Mouse (Mus musculus) lung, postnatal 0 days (tissue): ENCODE results near the gene Cul4a. TPM values are rescaled to one million over a fixed set of nuclear protein-coding genes. Genes with fewer than 3 reads are reported as not detected.

Source experiments
- ATAC-seq: fragments of 200-750 bp; cut with Nextera tagmentation; 2 replicates; pipeline ENCODE4 v1.8.0; 2017; ENCODE audit warnings: moderate library complexity
- DNase-seq: peaks from one replicate; pipeline ENCODE4 v3.0.0-alpha.2; 2016; ENCODE audit warnings: low spot score
- H3K27ac ChIP-seq: fragments of 300-500 bp; sonication (generic); 2 replicates; pipeline ENCODE4 v1.5.1; 2014; ENCODE audit warnings: antibody characterized with exemption, mild to moderate bottlenecking, low read length, mixed read lengths
- H3K27me3 ChIP-seq: fragments of 300-500 bp; sonication (generic); replicated peaks from 2 replicates; pipeline ENCODE4 v1.6.1; 2014; ENCODE audit warnings: low read length, mixed read lengths; ENCODE audit not compliant: insufficient read depth
- H3K36me3 ChIP-seq: fragments of 300-500 bp; sonication (generic); 2 replicates; pipeline ENCODE4 v1.6.1; 2014; ENCODE audit warnings: low read length, mixed read lengths; ENCODE audit not compliant: insufficient read depth
- H3K4me1 ChIP-seq: fragments of 300-500 bp; sonication (generic); 2 replicates; pipeline ENCODE4 v1.6.1; 2014; ENCODE audit warnings: antibody characterized with exemption, low read depth, low read length, mixed read lengths; ENCODE audit not compliant: insufficient read depth
- H3K4me2 ChIP-seq: fragments of 300-500 bp; sonication (generic); replicated peaks from 2 replicates; pipeline ENCODE4 v1.6.1; 2014; ENCODE audit warnings: low read depth, mild to moderate bottlenecking, low read length, moderate library complexity, mixed read lengths
- H3K4me3 ChIP-seq: fragments of 300-500 bp; sonication (generic); 2 replicates; pipeline ENCODE4 v1.5.1; 2014; ENCODE audit warnings: low read depth, low read length
- H3K9ac ChIP-seq: fragments of 300-500 bp; sonication (generic); replicated peaks from 2 replicates; pipeline ENCODE4 v1.6.1; 2014; ENCODE audit warnings: low read depth, mild to moderate bottlenecking
- H3K9me3 ChIP-seq: fragments of 300-500 bp; sonication (generic); 2 replicates; pipeline ENCODE4 v1.6.1; 2016; ENCODE audit warnings: low read length, mixed read lengths
- CTCF ChIP-seq: IDR thresholded peaks from 2 replicates; pipeline ENCODE4 v1.5.1; 2016; ENCODE audit warnings: antibody characterized with exemption, mild to moderate bottlenecking
- EP300 ChIP-seq: IDR thresholded peaks from 2 replicates; pipeline ENCODE4 v1.6.1; 2016; ENCODE audit warnings: antibody characterized with exemption, mild to moderate bottlenecking, control low read depth
- WGBS: fragments of 180-500 bp; shearing (Covaris S2); extraction: QIAGEN DNeasy Blood & Tissue Kit; methylation state at CpG from one replicate; pipeline ENCODE4 v1.1.7; 2014; 5-methylcytosine and 5-hydroxymethylcytosine counted together
- polyA plus RNA-seq: library from polyadenylated mRNA; unstranded; fragments of >200 nt; fragmentation: Nextera tagmentation; extraction: Ambion mirVana; gene quantifications from 2 replicates; pipeline ENCODE4 v1.2.1, GENCODE M21; 2015

Gene Cul4a
- polyA plus RNA-seq, 1 experiment from 2014 or later: 59.5 TPM

DNA sequence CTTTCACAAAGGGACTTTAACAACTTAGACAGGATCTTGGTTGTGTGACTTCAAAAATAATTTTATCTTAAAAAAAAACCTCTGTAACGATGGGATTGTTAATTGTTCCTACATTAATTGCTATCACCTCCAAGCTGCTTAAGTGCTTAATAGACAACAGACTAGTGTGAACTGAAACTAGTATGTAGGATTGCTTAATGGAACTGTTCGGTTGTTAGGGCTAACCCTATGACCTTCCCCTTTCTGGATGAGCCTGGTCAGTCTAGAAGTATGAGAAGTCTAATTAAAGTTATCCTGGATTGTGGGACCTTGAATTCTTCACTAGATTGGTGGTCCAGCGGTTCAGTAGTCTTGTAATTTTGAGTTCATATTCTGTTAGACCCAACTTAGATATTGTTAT is 55.3 kb downstream of the Cul4a start:
- H3K36me3 ChIP-seq: no peaks in the 10 kb centered on the region
- 78% methylated on average over 3 of the region's 3 CpGs for WGBS

GRCm38 (mm10) chr8:13162098-13162497 is 56.7 kb downstream of the Cul4a start:
- no peaks in the 10 kb centered on the region for H3K27me3 ChIP-seq
- whole genome bisulfite sequencing: 54% methylated on average over 6 of the region's 6 CpGs
- 0 out of 2 replicates have a peak overlapping the region, but pooled peaks have one; percentile 3 for H3K4me2 ChIP-seq
- H3K36me3 ChIP-seq: no peaks in the 10 kb centered on the region
- H3K9ac ChIP-seq: no peak overlapping the region
- peak; percentile 13 for ATAC-seq
- no peak for DNase-seq
- peaks cover 10% of the 10 kb centered on the region; the same call in 1 of the 2 replicates for H3K4me1 ChIP-seq
- no peak overlapping the region for H3K4me3 ChIP-seq
- 0 out of 2 replicates have a peak overlapping the region, but pooled peaks have one; percentile 33 for H3K27ac ChIP-seq
- no peaks in the 10 kb centered on the region for H3K9me3 ChIP-seq
- TF ChIP-seq EP300 (no peak), CTCF (no peak)

More for the DNA sequence above, 55.3 kb downstream of the Cul4a start:
- DNase-seq (peak; percentile 23), ATAC-seq (no peak)
- H3K9ac ChIP-seq: peak overlapping the region; percentile 93
- H3K27me3 ChIP-seq: no peaks in the 10 kb centered on the region
- H3K4me1 ChIP-seq: peaks cover 10% of the 10 kb centered on the region; the same call in 1 of the 2 replicates
- no peaks in the 10 kb centered on the region for H3K9me3 ChIP-seq
- TF ChIP-seq CTCF (no peak), EP300 (no peak)
- no peak overlapping the region for H3K27ac ChIP-seq
- H3K4me2 ChIP-seq: peak overlapping the region; percentile 82
- peak overlapping the region; percentile 97; the same call in 1 of the 2 replicates for H3K4me3 ChIP-seq

DNA sequence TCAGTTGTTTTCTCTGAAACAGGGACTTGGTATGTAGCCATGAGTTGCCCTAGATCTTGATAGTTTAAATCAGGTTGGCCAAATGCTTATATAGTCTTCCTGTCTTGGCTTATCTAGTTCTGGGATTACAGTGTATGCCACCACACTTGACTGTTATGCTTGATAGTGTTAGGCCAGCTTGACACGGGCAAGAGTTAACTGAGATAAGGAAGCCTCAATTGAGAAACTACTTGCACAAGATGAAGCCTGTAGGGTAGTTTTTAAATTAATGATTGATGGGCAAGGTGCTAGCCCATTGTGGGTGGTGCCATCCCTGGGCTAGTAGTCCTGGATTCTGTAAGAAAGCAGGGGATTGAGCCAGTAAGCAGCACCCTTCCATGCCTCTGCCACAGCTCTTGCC is 58.1 kb downstream of the Cul4a start:
- Histone ChIP-seq H3K27me3 (no peaks in the 10 kb centered on the region), H3K9ac (no peak overlapping the region), H3K4me3 (no peak overlapping the region), H3K4me2 (no peak overlapping the region), H3K36me3 (peaks cover 9% of the 10 kb centered on the region), H3K4me1 (peaks cover 9% of the 10 kb centered on the region; the same call in 1 of the 2 replicates), H3K27ac (no peak overlapping the region), H3K9me3 (no peaks in the 10 kb centered on the region)
- WGBS: 55% methylated on average over 1 of the region's 1 CpGs
- TF ChIP-seq CTCF (no peak), EP300 (no peak)
- no peak for ATAC-seq
- no peak for DNase-seq

GRCm38 (mm10) chr8:13164361-13164760 is 58.9 kb downstream of the Cul4a start:
- ATAC-seq: peak; percentile 18; the same call in 1 of the 2 replicates
- DNase-seq: peak; percentile 58
- H3K4me2 ChIP-seq: no peak overlapping the region
- H3K27me3 ChIP-seq: no peaks in the 10 kb centered on the region
- no peak overlapping the region for H3K9ac ChIP-seq
- no peak overlapping the region for H3K4me3 ChIP-seq
- WGBS: 66% methylated on average over 5 of the region's 5 CpGs
- TF ChIP-seq EP300 (no peak), CTCF (no peak)
- peaks cover 7% of the 10 kb centered on the region; the same call in 1 of the 2 replicates for H3K4me1 ChIP-seq
- H3K36me3 ChIP-seq: peaks cover 17% of the 10 kb centered on the region
- H3K9me3 ChIP-seq: no peaks in the 10 kb centered on the region
- no peak overlapping the region for H3K27ac ChIP-seq

DNA sequence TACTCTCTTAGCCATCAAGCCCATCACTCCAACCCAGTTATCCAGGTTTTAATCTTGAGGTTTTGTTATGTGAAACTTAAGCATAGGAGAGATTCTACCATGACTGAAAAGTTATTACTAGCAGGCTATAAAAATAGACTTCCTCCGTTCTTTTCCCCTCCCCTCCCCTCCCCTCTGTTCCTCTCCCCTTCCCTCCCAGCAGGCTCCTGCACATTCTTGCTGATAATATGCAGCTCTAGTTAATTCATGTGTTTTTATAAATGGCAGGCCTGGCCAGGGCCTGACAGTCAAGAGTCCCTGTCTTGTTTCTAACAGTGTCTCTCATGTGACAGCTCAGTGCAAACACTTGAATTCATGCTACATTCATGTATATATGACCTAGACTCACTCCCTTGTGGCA is 65.1 kb downstream of the Cul4a start:
- no peak overlapping the region for H3K4me3 ChIP-seq
- no peaks in the 10 kb centered on the region for H3K4me1 ChIP-seq
- ATAC-seq: no peak
- no peaks in the 10 kb centered on the region for H3K27me3 ChIP-seq
- no peak overlapping the region for H3K9ac ChIP-seq
- TF ChIP-seq EP300 (no peak), CTCF (no peak)
- no peaks in the 10 kb centered on the region for H3K9me3 ChIP-seq
- WGBS: 60% methylated on average over 1 of the region's 1 CpGs
- no peak for DNase-seq
- H3K27ac ChIP-seq: no peak overlapping the region
- no peak overlapping the region for H3K4me2 ChIP-seq
- peaks cover 55% of the 10 kb centered on the region for H3K36me3 ChIP-seq

DNA sequence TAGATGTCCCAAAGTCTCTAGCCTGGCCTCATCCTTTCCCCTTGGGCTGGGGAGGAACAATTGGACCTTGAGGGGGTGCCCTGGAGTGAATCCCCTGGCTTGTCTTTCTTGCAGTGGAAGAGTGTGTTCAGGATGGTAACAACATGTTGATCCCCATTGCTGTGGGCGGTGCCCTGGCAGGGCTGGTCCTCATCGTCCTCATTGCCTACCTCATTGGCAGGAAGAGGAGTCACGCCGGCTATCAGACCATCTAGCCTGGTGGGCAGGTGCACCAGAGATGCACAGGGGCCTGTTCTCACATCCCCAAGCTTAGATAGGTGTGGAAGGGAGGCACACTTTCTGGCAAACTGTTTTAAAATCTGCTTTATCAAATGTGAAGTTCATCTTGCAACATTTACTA is 68.9 kb downstream of the Cul4a start:
- WGBS: 88% methylated on average over 4 of the region's 4 CpGs
- DNase-seq (no peak), ATAC-seq (no peak)
- no peak overlapping the region for H3K4me3 ChIP-seq
- H3K4me1 ChIP-seq: no peaks in the 10 kb centered on the region
- H3K9me3 ChIP-seq: no peaks in the 10 kb centered on the region
- H3K27me3 ChIP-seq: no peaks in the 10 kb centered on the region
- no peak overlapping the region for H3K4me2 ChIP-seq
- no peak overlapping the region for H3K9ac ChIP-seq
- TF ChIP-seq CTCF (no peak), EP300 (no peak)
- peaks cover 42% of the 10 kb centered on the region for H3K36me3 ChIP-seq
- H3K27ac ChIP-seq: no peak overlapping the region

- Histone ChIP-seq H3K27ac (no peak overlapping the region), H3K4me3 (no peak overlapping the region), H3K9me3 (no peaks in the 10 kb centered on the region), H3K4me2 (no peak overlapping the region), H3K36me3 (peaks cover 41% of the 10 kb centered on the region), H3K4me1 (no peaks in the 10 kb centered on the region), H3K27me3 (no peaks in the 10 kb centered on the region), H3K9ac (no peak overlapping the region)
- WGBS: 88% methylated on average over 4 of the region's 4 CpGs
- ATAC-seq: no peak
- TF ChIP-seq CTCF: no peak
- no peak for DNase-seq
Measured at GRCm38 (mm10) chr8:13174811-13175210, 69.4 kb downstream of the Cul4a start.
